Mouse (Mus musculus) neural tube, embryonic 10.5 days (tissue): Measurements from ENCODE around the gene Zfp366.

Experiments
- DNase-seq: peaks from one replicate; pipeline ENCODE4 v3.0.0-alpha.2; 2017; ENCODE audit warnings: low spot score; ENCODE audit errors: extremely low spot score

The Zfp366 gene

GRCm38 (mm10) chr13:99294176-99294575, 109.6 kb downstream of the Zfp366 start:
- DNase-seq, result no peak

DNA sequence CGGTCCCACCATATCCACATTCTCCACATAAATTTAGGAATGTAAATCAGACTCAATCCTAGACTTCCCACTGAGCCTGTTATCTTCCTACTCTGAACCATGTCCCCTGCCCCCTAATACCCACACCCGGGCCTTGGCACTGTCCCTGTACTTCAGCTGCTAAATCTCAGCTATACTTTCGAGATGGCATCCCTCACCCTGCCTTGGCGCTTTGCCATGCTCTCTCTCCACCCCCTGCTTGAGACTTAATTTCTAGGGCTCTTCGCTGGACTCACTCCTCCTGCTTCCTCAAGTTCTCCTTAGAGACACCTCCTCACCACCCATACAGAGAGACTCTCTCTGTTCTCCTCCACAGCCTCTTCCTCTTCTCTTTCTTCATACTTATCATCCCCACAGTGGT, 115.3 kb downstream of the Zfp366 start:
- DNase-seq, result no peak
